Mouse (Mus musculus): ENCODE data around the gene Ppcdc.

Gene Ppcdc

GRCm38 (mm10) chr9:57439522-57440295 is at the start of gene Ppcdc:
Gene Ppcdc (minus strand): TSS chr9:57440124.
- in situ Hi-C loops (cut with MboI, MseI), result loop anchor here in 1 of 2 experiments (5.0 kb wide), 1 partner anchor 187 kb away; no protein-coding TSS in a partner anchor

DNA sequence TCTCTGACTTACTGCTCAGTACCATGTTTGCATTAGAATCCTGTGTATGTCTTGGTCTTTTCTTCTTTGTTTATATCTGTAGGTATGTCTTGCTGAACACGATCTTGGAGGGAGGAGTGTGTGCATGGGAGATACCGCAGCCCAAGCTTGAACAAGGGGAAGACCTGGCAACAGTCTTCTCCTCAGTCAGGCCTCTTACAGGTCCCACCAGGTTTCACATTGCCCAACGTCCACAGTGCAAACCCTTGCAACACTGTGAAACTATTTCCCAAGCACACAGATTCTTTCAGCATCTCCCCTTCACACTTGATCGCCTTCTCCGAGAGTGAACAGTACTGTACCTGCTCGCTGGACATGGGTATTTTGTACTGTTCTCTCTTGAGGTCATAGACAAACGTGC is 47.9 kb upstream of the Ppcdc start:
- in situ Hi-C loops (cut with MboI, MseI), result loop anchor here in 1 of 2 experiments (10.0 kb wide), 1 partner anchor 57 kb away; no protein-coding TSS in a partner anchor

DNA sequence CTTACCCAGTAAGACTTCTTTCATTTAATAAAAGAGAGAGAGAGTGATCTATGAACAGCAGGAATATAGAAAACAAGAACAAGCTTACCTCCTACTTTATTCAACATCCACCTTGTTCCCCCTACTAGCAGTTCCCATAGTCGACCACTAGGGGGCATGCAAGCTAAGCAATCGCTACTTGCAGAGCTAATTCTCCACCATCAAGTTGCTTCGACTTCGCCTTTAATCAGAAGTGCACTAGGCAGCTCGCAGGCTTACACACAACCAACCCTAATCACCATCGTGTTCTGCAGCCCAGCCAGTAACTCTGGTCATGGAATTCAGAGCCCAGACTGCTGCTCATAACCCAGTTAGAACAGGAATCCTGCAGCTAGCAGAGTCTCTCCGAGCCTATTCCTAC is 45.9 kb upstream of the Ppcdc start:
- in situ Hi-C loops (cut with MboI, MseI), result loop anchor here in 1 of 2 experiments (10.0 kb wide), 1 partner anchor 59 kb away; no protein-coding TSS in a partner anchor

- in situ Hi-C loops (cut with MboI, MseI), result no loop called here
These were observed 29.0 kb upstream of the Ppcdc start for GRCm38 (mm10) chr9:57468914-57469313.

DNA sequence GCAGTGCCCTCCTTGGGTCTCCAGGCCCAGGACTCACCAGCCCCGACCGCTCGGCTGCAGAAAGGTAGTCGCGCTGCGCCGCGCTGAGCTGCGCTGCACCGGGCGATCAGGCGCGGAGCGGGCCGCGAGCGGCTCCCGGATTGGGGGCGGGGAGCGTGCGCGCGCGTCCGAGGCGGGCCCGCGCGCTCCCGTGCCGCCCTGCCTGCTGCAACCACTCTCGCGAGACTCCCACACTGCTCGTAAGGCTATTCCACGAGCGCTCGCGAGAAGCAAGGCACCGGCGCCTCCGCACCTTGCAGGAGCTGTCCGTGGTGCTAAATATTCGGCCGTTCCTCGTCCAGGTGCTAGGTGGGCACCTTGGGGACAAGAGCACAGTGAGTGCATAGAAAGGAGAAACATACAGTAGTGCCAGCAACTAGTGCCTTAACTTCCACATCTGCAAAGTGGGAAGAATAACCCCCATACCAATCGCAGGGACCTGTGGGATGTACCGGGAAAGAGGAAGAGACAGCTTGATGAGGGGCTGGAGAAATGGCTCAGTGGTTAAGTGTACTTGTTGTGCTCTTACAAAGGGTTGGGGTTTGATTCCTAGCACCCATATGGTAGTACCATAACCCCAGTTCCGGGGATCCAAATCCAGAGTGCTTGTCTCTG is 28.1 kb upstream of the Ppcdc start, which contains the start of gene Scamp5:
Scamp5 (minus strand) TSS at position 165 of the 654 bp plus-strand sequence.
- in situ Hi-C loops (cut with MboI, MseI), result no loop called here

- in situ Hi-C loops (cut with MboI, MseI), result no loop called here
These were observed 27.4 kb upstream of the Ppcdc start for GRCm38 (mm10) chr9:57467271-57467771.

- in situ Hi-C loops (cut with MboI, MseI), result no loop called here
These were observed 26.2 kb upstream of the Ppcdc start for GRCm38 (mm10) chr9:57466101-57466500.

GRCm38 (mm10) chr9:57462866-57463265 is 22.9 kb upstream of the Ppcdc start:
- in situ Hi-C loops (cut with MboI, MseI), result no loop called here

DNA sequence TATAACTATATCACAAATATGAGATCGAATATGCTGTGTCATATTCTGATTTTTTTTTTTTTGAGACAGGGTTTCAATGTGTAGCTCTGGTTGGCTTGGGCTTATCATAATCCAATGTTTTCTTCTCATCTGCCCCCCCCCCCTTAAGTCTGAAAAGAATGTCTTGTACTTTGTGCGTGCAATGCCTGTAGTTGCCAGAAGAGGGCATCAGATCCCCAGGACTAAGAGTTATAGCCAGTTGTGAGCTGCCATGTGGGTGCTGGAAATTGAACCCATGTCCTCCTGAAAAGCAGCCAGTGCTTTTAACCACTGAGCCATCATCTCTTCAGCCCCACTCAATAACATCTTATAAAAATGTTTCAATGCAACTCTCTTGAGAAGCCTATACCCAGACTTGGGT is 19.8 kb upstream of the Ppcdc start:
- in situ Hi-C loops (cut with MboI, MseI), result no loop called here

- in situ Hi-C loops (cut with MboI, MseI), result loop anchor here in 1 of 2 experiments (5.0 kb wide), 1 partner anchor 54 kb away; no protein-coding TSS in a partner anchor
These were observed 13.6 kb upstream of the Ppcdc start for GRCm38 (mm10) chr9:57453516-57453915.

DNA sequence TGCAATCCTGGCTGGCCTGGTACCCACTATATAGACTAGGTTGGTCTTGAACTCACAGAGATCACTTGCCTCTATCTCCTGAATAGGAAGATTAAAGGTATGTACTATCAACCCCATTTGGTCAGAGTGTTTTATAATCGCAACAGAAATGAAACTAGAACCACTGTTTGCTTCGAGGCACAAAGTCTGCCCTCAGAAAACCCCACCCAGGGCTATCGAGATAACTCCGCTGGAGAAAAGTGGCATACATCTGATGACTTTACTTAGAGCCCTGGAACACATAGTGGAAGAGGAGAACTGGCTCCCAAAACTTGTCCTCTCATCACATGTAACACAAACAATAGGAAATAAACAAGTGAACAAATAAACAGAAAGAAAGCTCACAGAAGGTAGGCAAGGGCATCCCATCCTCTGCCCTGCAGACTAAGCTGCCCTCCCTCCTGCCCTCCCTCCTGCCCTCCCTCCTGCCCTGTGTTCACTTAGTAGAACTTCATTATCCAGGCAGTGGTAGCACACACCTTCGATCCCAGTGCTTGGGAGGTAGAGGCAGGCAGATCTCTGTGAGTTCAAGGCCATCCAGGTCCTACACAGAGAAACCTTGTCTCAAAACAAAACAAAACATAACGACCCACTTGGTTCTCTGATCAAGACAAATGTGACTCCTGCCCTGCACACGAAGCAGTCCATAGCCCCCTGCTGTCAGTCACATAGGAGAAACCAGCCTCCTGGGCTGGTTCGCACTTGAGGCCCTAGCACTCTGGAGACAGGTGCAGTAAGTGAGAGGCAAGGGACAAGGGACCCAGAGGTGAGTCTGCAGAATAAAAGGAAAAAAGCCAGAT is 12.9 kb upstream of the Ppcdc start:
- in situ Hi-C loops (cut with MboI, MseI), result loop anchor here in 1 of 2 experiments (5.0 kb wide), 1 partner anchor 54 kb away; no protein-coding TSS in a partner anchor

DNA sequence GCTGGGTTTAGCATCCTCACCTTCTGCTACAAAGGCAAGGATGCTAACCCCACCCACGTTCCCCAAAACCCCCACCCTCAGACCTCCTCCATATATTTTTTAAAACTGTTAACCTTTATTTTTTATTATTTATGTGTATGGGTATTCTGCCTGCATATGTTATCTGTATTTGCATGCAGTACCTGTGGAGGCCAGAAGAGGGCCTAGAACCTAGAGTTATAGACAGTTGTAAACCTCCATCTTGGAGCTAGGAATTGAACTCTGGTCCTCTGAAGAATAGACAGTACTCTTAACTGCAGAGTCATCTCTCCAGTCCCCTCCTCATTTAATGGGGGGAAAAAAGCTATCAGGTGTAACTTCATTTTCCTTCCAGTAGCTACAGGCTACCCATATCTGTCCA is 9.8 kb upstream of the Ppcdc start:
- in situ Hi-C loops (cut with MboI, MseI), result loop anchor here in 1 of 2 experiments (5.0 kb wide), 1 partner anchor 58 kb away; no protein-coding TSS in a partner anchor

DNA sequence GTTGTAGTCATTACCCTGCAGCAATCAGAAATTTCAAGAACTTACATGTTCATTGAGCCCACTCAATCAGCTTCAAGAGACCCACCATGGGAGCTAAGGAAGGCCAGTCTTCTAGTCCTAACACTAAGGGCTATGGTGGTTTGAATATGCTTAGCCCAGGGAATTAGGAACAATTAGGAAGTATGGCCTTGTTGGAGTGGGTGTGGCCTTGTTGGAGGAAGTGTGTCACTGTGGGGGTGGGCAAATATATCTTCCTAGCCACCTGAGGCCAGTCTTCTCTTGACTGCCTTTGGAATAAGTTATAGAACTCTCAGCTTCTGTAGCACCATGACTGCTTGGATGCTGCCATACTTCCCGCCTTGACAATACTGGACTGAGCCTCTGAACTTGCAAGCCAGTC is 696 bp upstream of the Ppcdc start:
- in situ Hi-C loops (cut with MboI, MseI), result loop anchor here in 1 of 2 experiments (5.0 kb wide), 1 partner anchor 188 kb away; no protein-coding TSS in a partner anchor

DNA sequence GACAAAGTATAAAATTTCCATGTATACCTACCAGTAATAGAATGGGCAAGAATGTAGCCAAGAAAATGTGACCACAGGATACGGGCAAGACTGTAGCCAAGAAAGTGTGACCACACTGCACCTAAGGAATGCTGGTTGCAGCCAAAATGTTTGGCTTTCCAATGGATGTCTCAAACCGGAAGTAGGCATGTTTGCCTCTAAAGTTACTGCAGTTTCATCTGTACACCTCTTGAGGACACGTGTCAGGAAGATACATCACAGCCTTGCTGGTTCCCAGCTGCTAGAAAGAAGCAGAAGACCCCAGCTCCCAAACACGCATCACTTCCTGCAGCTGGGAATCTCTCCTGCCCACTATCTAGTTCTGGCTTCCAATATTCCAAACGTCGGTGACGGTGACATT is 841 bp downstream of the Ppcdc start:
- in situ Hi-C loops (cut with MboI, MseI), result no loop called here

DNA sequence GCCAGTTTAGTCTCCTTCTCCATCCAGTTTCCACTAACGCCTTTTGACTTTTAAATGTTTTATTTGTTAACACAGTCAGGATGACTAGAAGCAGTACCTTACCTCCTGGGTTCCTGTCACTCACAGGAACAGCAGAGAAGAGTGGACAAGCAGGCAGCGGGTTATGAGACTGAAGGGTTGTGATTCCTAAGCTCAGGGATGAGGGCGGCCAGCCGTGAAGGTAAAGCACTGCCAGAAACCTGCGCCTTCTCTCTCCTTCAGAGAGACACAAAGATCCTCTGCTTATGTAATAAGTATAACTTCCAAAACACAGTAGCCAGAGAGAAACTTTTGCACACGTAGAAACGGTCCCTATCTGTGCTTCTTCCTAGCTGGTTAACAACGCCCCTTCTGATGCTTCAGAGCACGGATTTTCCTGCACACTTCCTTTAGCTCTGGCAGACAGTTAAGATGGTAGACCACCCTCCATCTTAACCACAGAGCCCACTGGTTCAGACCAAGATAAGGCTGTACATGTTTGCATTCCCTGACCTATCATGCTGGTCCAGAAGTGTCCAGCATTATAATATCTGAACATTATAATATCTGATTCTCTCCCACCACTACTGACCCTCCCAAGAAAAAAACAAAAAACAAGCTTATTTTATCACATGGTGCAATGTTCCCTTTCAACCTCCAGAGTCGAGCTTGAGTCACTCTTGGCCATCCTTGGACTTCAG is 1.9 kb downstream of the Ppcdc start:
- in situ Hi-C loops (cut with MboI, MseI), result no loop called here

- in situ Hi-C loops (cut with MboI, MseI), result no loop called here
These were observed 3.8 kb downstream of the Ppcdc start for GRCm38 (mm10) chr9:57436166-57436565.

DNA sequence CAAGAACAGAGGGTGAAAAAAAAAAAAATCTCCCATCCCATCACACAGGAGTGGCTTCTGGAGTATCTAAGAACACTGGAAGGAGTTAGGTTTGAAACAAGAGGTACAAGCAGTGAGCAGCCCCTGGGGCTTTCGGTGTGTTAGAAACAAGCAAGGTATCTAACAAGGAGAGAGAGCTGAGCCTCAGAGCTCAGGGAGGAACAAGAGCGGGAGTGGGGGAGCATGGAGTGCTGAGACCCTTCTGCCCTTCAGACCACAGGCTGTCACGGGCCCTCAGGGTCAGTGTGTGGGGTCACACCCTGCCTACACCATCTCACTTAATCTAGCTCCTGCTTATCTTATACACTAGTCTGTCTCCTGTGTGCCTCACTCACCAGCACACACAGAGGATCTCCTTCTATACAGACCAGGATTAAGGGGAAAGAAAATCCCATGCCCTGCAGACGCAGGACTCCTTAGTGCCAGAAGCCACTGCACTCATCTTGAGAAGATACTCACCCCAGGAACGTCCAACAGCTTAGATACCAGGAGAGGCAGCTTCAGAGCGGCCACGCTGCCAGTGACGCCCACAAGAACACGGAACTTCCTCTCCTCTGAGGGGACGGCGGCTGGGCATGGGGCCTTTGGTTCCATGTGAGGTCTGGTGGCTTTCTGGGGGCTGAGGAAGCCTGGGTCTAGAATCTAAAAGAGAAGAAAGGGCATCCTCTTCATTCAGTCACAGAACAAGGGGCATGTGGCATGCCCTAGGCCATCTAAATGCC is 5.3 kb downstream of the Ppcdc start:
- in situ Hi-C loops (cut with MboI, MseI), result loop anchor here in 1 of 2 experiments (5.0 kb wide), 1 partner anchor 182 kb away; no protein-coding TSS in a partner anchor

- in situ Hi-C loops (cut with MboI, MseI), result loop anchor here in 1 of 2 experiments (5.0 kb wide), 1 partner anchor 181 kb away; no protein-coding TSS in a partner anchor
These were observed 6.6 kb downstream of the Ppcdc start for GRCm38 (mm10) chr9:57433097-57434032.
